Mouse (Mus musculus): ENCODE data around the gene Cnbd2. TPM values are rescaled to one million over a fixed set of nuclear protein-coding genes. Genes with fewer than 3 reads are reported as not detected.
"Not testable (repeated sequence)": the region's sequence is repeated elsewhere in the genome, so short reads cannot be mapped to it uniquely, and the experiment has no call there.

Cnbd2 gene
- total RNA-seq, 2 experiments from 2014 or later = 0.89 to 1.0 TPM

- no peak for DNase-seq (ENCODE audit: low spot score)
Observed at GRCm38 (mm10) chr2:156379929-156380328, 67.8 kb downstream of the Cnbd2 start.

- DNase-seq (ENCODE audit: low spot score) = no peak
Observed at GRCm38 (mm10) chr2:156381350-156381749, 69.3 kb downstream of the Cnbd2 start.

- DNase-seq (ENCODE audit: low spot score) = peak; percentile 76
Observed at GRCm38 (mm10) chr2:156392461-156393154, 80.5 kb downstream of the Cnbd2 start.

- DNase-seq (ENCODE audit: low spot score) = no peak
Observed at GRCm38 (mm10) chr2:156393155-156393828, 81.2 kb downstream of the Cnbd2 start.

- DNase-seq (ENCODE audit: low spot score) = no peak
Observed at GRCm38 (mm10) chr2:156394282-156394681, 82.2 kb downstream of the Cnbd2 start.

- no peak for DNase-seq (ENCODE audit: low spot score)
Observed at GRCm38 (mm10) chr2:156396096-156396495, 84.0 kb downstream of the Cnbd2 start.

- no peak for DNase-seq (ENCODE audit: low spot score)
Observed at GRCm38 (mm10) chr2:156397988-156398387, 85.9 kb downstream of the Cnbd2 start.

GRCm38 (mm10) chr2:156399485-156399884 lies 87.4 kb downstream of the Cnbd2 start:
- no peak for DNase-seq (ENCODE audit: low spot score)

- DNase-seq (ENCODE audit: low spot score) = no peak
Observed at GRCm38 (mm10) chr2:156401331-156401730, 89.2 kb downstream of the Cnbd2 start.

- DNase-seq (ENCODE audit: low spot score) = no peak
Observed at GRCm38 (mm10) chr2:156402036-156402435, 89.9 kb downstream of the Cnbd2 start.

GRCm38 (mm10) chr2:156406987-156407386 lies 94.9 kb downstream of the Cnbd2 start:
- no peak for DNase-seq (ENCODE audit: low spot score)

GRCm38 (mm10) chr2:156408168-156408567 lies 96.1 kb downstream of the Cnbd2 start:
- no peak for DNase-seq (ENCODE audit: low spot score)

- DNase-seq (ENCODE audit: low spot score) = not testable (repeated sequence)
Observed at GRCm38 (mm10) chr2:156411348-156411747, 99.2 kb downstream of the Cnbd2 start.

- DNase-seq (ENCODE audit: low spot score) = no peak
Observed at GRCm38 (mm10) chr2:156414996-156415395, 102.9 kb downstream of the Cnbd2 start.

GRCm38 (mm10) chr2:156415674-156416073 lies 103.6 kb downstream of the Cnbd2 start:
- DNase-seq (ENCODE audit: low spot score) = no peak

GRCm38 (mm10) chr2:156417194-156417593 lies 105.1 kb downstream of the Cnbd2 start:
- no peak for DNase-seq (ENCODE audit: low spot score)

- DNase-seq (ENCODE audit: low spot score) = no peak
Observed at GRCm38 (mm10) chr2:156418467-156418866, 106.4 kb downstream of the Cnbd2 start.

GRCm38 (mm10) chr2:156420327-156420693 lies 108.2 kb downstream of the Cnbd2 start:
- no peak for DNase-seq (ENCODE audit: low spot score)

- DNase-seq (ENCODE audit: low spot score) = peak; percentile 35
Observed at GRCm38 (mm10) chr2:156420694-156421380, 108.7 kb downstream of the Cnbd2 start, which contains the start of gene Epb41l1. Epb41l1 (plus strand) TSS chr2:156420909.

GRCm38 (mm10) chr2:156421381-156422110 lies 109.4 kb downstream of the Cnbd2 start:
- DNase-seq (ENCODE audit: low spot score) = no peak

- no peak for DNase-seq (ENCODE audit: low spot score)
Observed at GRCm38 (mm10) chr2:156422631-156423030, 110.5 kb downstream of the Cnbd2 start.

- no peak for DNase-seq (ENCODE audit: low spot score)
Observed at GRCm38 (mm10) chr2:156423672-156424071, 111.6 kb downstream of the Cnbd2 start.

All from gastrocnemius, adult 18-20 months (tissue).